In genomic region chr9:115048861-115049260, GRCm38 (mm10) we compare ENCODE assay signal across 20 mouse cellular contexts.
DNase-seq lines count a peak whose midpoint lies in the region; ATAC-seq and TF ChIP-seq lines count a peak whose summit lies in the region.
"Had no signal": no experiment of that assay in that cellular context is flagged by ENCODE, and none has a peak within 500 bp of the region (broad histone marks: within the 10 kb centered on the region; RNA-seq: fewer than 3 reads in every experiment).

No protein-coding gene starts in this region.

- H3K27ac ChIP-seq in embryonic facial prominence, embryonic 13.5 days = no peak overlapping the region
- H3K27ac ChIP-seq in embryonic facial prominence, embryonic 10.5 days (replicated peaks) = no peak overlapping the region
- no peak overlapping the region for H3K27ac ChIP-seq in heart, embryonic 16.5 days (ENCODE audit: low read length)
- no peak overlapping the region for H3K27ac ChIP-seq in lung, embryonic 16.5 days (ENCODE audit: low read length)
- H3K27ac ChIP-seq: embryonic facial prominence, embryonic 15.5 days; limb, embryonic 12.5 days; liver, embryonic 15.5 days had no signal

- 68% methylated on average over 7 of the region's 7 CpGs for WGBS in embryonic facial prominence, embryonic 13.5 days
- 62% methylated on average over 7 of the region's 7 CpGs for WGBS in embryonic facial prominence, embryonic 10.5 days
- WGBS in heart, embryonic 16.5 days = 46% methylated on average over 7 of the region's 7 CpGs
- 62% methylated on average over 7 of the region's 7 CpGs for WGBS in lung, embryonic 16.5 days
- whole genome bisulfite sequencing in lung, adult 2 months = 61% methylated on average over 7 of the region's 7 CpGs

- peaks cover 6% of the 10 kb centered on the region; the same call in 1 of the 2 replicates for H3K4me1 ChIP-seq in embryonic facial prominence, embryonic 13.5 days
- H3K4me1 ChIP-seq in embryonic facial prominence, embryonic 10.5 days = peaks cover 28% of the 10 kb centered on the region
- peaks cover 20% of the 10 kb centered on the region for H3K4me1 ChIP-seq in heart, embryonic 16.5 days (ENCODE audit: control insufficient read depth, insufficient read depth, low read length)
- H3K4me1 ChIP-seq in lung, embryonic 16.5 days (replicated peaks; ENCODE audit: control insufficient read depth, insufficient read depth, low read length) = peaks cover 8% of the 10 kb centered on the region
- peaks cover 2% of the 10 kb centered on the region; the same call in 1 of the 2 replicates for H3K4me1 ChIP-seq in lung, adult 2 months (ENCODE audit: control insufficient read depth, insufficient read depth, low read length)
- H3K4me1 ChIP-seq: embryonic facial prominence, embryonic 15.5 days; liver, embryonic 15.5 days had no signal

- H3K4me2 ChIP-seq in embryonic facial prominence, embryonic 13.5 days = no peak overlapping the region
- H3K4me2 ChIP-seq in heart, embryonic 16.5 days (ENCODE audit: low read depth, low read length) = peak overlapping the region; percentile 21; the same call in 1 of the 2 replicates
- no peak overlapping the region for H3K4me2 ChIP-seq in lung, embryonic 16.5 days (ENCODE audit: low read depth, low read length)
- H3K4me2 ChIP-seq: embryonic facial prominence, embryonic 15.5 days; limb, embryonic 12.5 days; liver, embryonic 15.5 days had no signal

- DNase-seq in embryonic facial prominence, embryonic 10.5 days (ENCODE audit: low spot score) = no peak
- no peak for DNase-seq in heart, postnatal 4 days
- DNase-seq in lung, adult 2 months = no peak
- peak; percentile 8 for DNase-seq in retina, embryonic 14.5 days (ENCODE audit: low spot score)
- DNase-seq in retina, postnatal 1 day = no peak
- DNase-seq: adrenal gland, postnatal 25 days; cerebellum, adult 11-12 months; cerebellum, postnatal 14 days; gastrocnemius, postnatal 36 days; kidney, adult 9 months; right cerebral cortex, postnatal 4 days had no signal

- no peak overlapping the region for H3K4me3 ChIP-seq in embryonic facial prominence, embryonic 13.5 days
- no peak overlapping the region for H3K4me3 ChIP-seq in embryonic facial prominence, embryonic 10.5 days
- no peak overlapping the region for H3K4me3 ChIP-seq in heart, embryonic 16.5 days (ENCODE audit: low read length)
- H3K4me3 ChIP-seq in lung, embryonic 16.5 days (ENCODE audit: low read length) = no peak overlapping the region
- no peak overlapping the region for H3K4me3 ChIP-seq in lung, adult 2 months (replicated peaks; ENCODE audit: extremely low read depth, low read depth, low read length)
- H3K4me3 ChIP-seq: embryonic facial prominence, embryonic 15.5 days; heart, embryonic 10.5 days; limb, embryonic 12.5 days; liver, embryonic 15.5 days had no signal

- 0 out of 2 replicates have a peak, but pooled peaks have one; percentile 22 for ATAC-seq in embryonic facial prominence, embryonic 13.5 days (ENCODE audit: insufficient number of reproducible peaks, insufficient read depth, low FRiP score, low TSS enrichment, low read depth)
- ATAC-seq in heart, embryonic 16.5 days (replicated peaks; ENCODE audit: extremely low read depth, insufficient read depth, low FRiP score) = no peak
- peak; percentile 18; the same call in 1 of the 2 replicates for ATAC-seq in lung, embryonic 16.5 days (ENCODE audit: low read depth)
- ATAC-seq: CD4-positive, CD25-positive, alpha-beta regulatory T cell, adult 4 months had no signal

- H3K9ac ChIP-seq in embryonic facial prominence, embryonic 13.5 days = no peak overlapping the region
- H3K9ac ChIP-seq in heart, embryonic 16.5 days (ENCODE audit: low read length) = no peak overlapping the region
- H3K9ac ChIP-seq in lung, embryonic 16.5 days (ENCODE audit: low read length) = no peak overlapping the region
- H3K9ac ChIP-seq: embryonic facial prominence, embryonic 15.5 days; limb, embryonic 12.5 days; liver, embryonic 15.5 days had no signal

- no peak for TF ChIP-seq CTCF in lung, adult 2 months (IDR thresholded peaks at IDR 0.05; ENCODE audit: insufficient read depth, low read length)

- H3K9me3 ChIP-seq in embryonic facial prominence, embryonic 13.5 days = no peaks in the 10 kb centered on the region
- no peaks in the 10 kb centered on the region for H3K9me3 ChIP-seq in embryonic facial prominence, embryonic 10.5 days
- H3K9me3 ChIP-seq in heart, embryonic 16.5 days (replicated peaks; ENCODE audit: control insufficient read depth, low read length) = no peaks in the 10 kb centered on the region
- H3K9me3 ChIP-seq in lung, embryonic 16.5 days (ENCODE audit: control insufficient read depth, low read length) = no peaks in the 10 kb centered on the region
- H3K9me3 ChIP-seq: embryonic facial prominence, embryonic 15.5 days; heart, embryonic 10.5 days; limb, embryonic 12.5 days; liver, embryonic 15.5 days had no signal

- no peak for TF ChIP-seq POLR2A in lung, adult 2 months (IDR thresholded peaks at IDR 0.05; ENCODE audit: borderline replicate concordance, extremely low read depth, low read depth, low read length)

- H3K36me3 ChIP-seq in embryonic facial prominence, embryonic 13.5 days = no peaks in the 10 kb centered on the region
- no peaks in the 10 kb centered on the region for H3K36me3 ChIP-seq in embryonic facial prominence, embryonic 10.5 days (replicated peaks)
- H3K36me3 ChIP-seq in heart, embryonic 16.5 days (ENCODE audit: control insufficient read depth, insufficient read depth) = no peaks in the 10 kb centered on the region
- no peaks in the 10 kb centered on the region for H3K36me3 ChIP-seq in lung, embryonic 16.5 days (ENCODE audit: control insufficient read depth, insufficient read depth, low read length)
- H3K36me3 ChIP-seq: embryonic facial prominence, embryonic 15.5 days; G1E; heart, embryonic 10.5 days; limb, embryonic 12.5 days; liver, embryonic 15.5 days had no signal

- H3K27me3 ChIP-seq in embryonic facial prominence, embryonic 13.5 days = no peaks in the 10 kb centered on the region
- H3K27me3 ChIP-seq in embryonic facial prominence, embryonic 10.5 days (replicated peaks; ENCODE audit: low read depth, poor library complexity, severe bottlenecking) = no peaks in the 10 kb centered on the region
- no peaks in the 10 kb centered on the region for H3K27me3 ChIP-seq in heart, embryonic 16.5 days (ENCODE audit: control insufficient read depth, insufficient read depth, low read length)
- H3K27me3 ChIP-seq in lung, embryonic 16.5 days (ENCODE audit: control insufficient read depth, insufficient read depth, low read depth, low read length) = no peaks in the 10 kb centered on the region
- H3K27me3 ChIP-seq: embryonic facial prominence, embryonic 15.5 days; limb, embryonic 12.5 days; liver, embryonic 15.5 days had no signal
